Mouse (Mus musculus): Measurements from ENCODE around the gene Fam72a.

Gene Fam72a

GRCm38 (mm10) chr1:131527281-131528080, at the start of gene Fam72a, which contains the start of gene Srgap2:
TSS of gene Fam72a (plus strand) at chr1:131527903.
TSS of gene Srgap2 (minus strand) at chr1:131527352.
- WGBS: under 1% methylated on average over 44 of the region's 44 CpGs

GRCm38 (mm10) chr1:131478770-131479305, 48.9 kb upstream of the Fam72a start:
- WGBS: 40% methylated on average over 2 of the region's 2 CpGs

GRCm38 (mm10) chr1:131482242-131482641, 45.5 kb upstream of the Fam72a start:
- WGBS: 40% methylated on average over 3 of the region's 3 CpGs

GRCm38 (mm10) chr1:131486094-131486850, 41.4 kb upstream of the Fam72a start:
- WGBS: 81% methylated on average over 5 of the region's 5 CpGs

- 60% methylated on average over 3 of the region's 3 CpGs for whole genome bisulfite sequencing
Measured at GRCm38 (mm10) chr1:131489312-131489711, 38.4 kb upstream of the Fam72a start.

GRCm38 (mm10) chr1:131491579-131491978, 36.1 kb upstream of the Fam72a start:
- 46% methylated on average over 4 of the region's 4 CpGs for WGBS

GRCm38 (mm10) chr1:131492360-131492759, 35.3 kb upstream of the Fam72a start:
- 28% methylated on average over 2 of the region's 2 CpGs for WGBS

- WGBS: 40% methylated on average over 4 of the region's 4 CpGs
Measured at GRCm38 (mm10) chr1:131493966-131494898, 33.5 kb upstream of the Fam72a start.

GRCm38 (mm10) chr1:131498231-131498630, 29.5 kb upstream of the Fam72a start:
- 92% methylated on average over 1 of the region's 1 CpGs for WGBS

- 19% methylated on average over 1 of the region's 1 CpGs for WGBS
Measured at GRCm38 (mm10) chr1:131501681-131502080, 26.0 kb upstream of the Fam72a start.

- WGBS: 49% methylated on average over 3 of the region's 3 CpGs
Measured at GRCm38 (mm10) chr1:131511661-131512500, 15.8 kb upstream of the Fam72a start.

- 81% methylated on average over 2 of the region's 2 CpGs for WGBS
Measured at GRCm38 (mm10) chr1:131513136-131513535, 14.6 kb upstream of the Fam72a start.

GRCm38 (mm10) chr1:131514197-131514596, 13.5 kb upstream of the Fam72a start:
- WGBS: 50% methylated on average over 1 of the region's 1 CpGs

- 79% methylated on average over 3 of the region's 3 CpGs for WGBS
Measured at GRCm38 (mm10) chr1:131516588-131516987, 11.1 kb upstream of the Fam72a start.

- 19% methylated on average over 3 of the region's 3 CpGs for WGBS
Measured at GRCm38 (mm10) chr1:131523794-131524193, 3.9 kb upstream of the Fam72a start.

GRCm38 (mm10) chr1:131525101-131525585, 2.6 kb upstream of the Fam72a start:
- WGBS: 1% methylated on average over 26 of the region's 26 CpGs

GRCm38 (mm10) chr1:131525586-131526271, 2.0 kb upstream of the Fam72a start:
- WGBS: 1% methylated on average over 41 of the region's 41 CpGs

GRCm38 (mm10) chr1:131526371-131527270, 1.1 kb upstream of the Fam72a start:
- under 1% methylated on average over 81 of the region's 81 CpGs for WGBS

GRCm38 (mm10) chr1:131528081-131528507, 391 bp downstream of the Fam72a start:
- WGBS: under 1% methylated on average over 34 of the region's 34 CpGs

Measured in cerebral cortex, adult 2 months (tissue).